Mouse (Mus musculus): ENCODE measurements around the gene Acrbp. TPM values are rescaled to one million over a fixed set of nuclear protein-coding genes. Genes with fewer than 3 reads are reported as not detected.

The Acrbp gene
- total RNA-seq, 1 experiment from 2014 or later = 8.3 TPM

- peak; percentile 41 for ATAC-seq (replicated peaks; ENCODE audit: insufficient number of reproducible peaks, low FRiP score, low TSS enrichment, poor library complexity, severe bottlenecking)
Observed at GRCm38 (mm10) chr6:125095391-125096278, 46.1 kb downstream of the Acrbp start, which contains the start of gene Chd4. Gene Chd4, plus strand, starts transcription at chr6:125095981.

DNA sequence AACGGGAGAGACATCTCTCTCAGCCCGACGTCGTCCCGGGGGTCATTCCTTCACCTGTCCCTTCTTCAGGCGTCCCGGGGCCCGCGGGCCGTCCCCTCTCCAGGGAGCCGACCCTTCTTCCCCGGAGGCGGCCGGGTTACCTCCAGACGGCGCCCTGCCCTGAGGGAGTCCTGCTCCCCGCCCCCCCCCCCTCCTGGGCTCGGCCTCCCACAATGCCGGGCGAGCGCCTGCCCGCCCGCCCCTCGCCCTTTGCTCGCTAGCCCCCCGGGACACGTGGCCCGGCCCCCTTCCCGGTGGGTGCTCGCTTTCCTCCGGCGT lies 46.7 kb downstream of the Acrbp start:
- ATAC-seq (replicated peaks; ENCODE audit: insufficient number of reproducible peaks, low FRiP score, low TSS enrichment, poor library complexity, severe bottlenecking) = no peak

GRCm38 (mm10) chr6:125096597-125097345 lies 47.3 kb downstream of the Acrbp start:
- ATAC-seq (replicated peaks; ENCODE audit: insufficient number of reproducible peaks, low FRiP score, low TSS enrichment, poor library complexity, severe bottlenecking) = no peak

DNA sequence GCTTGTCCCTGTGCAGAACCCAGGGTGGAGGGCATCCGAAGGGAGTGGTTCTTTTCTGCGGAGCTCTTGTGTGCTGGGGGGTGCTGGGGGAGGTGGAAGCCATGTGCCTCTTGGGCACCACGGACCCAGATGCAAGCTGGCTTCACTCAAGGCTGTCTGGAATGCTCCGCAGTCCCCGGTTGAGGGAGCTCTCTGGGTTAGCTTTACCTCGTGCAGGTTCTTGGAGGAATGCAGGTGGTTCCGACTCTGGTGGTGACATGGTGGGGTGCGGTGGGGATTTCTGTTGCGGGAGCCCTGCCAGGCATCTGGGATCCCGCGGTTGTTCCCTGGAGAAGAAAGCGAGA lies 47.8 kb downstream of the Acrbp start:
- ATAC-seq (replicated peaks; ENCODE audit: insufficient number of reproducible peaks, low FRiP score, low TSS enrichment, poor library complexity, severe bottlenecking) = no peak

DNA sequence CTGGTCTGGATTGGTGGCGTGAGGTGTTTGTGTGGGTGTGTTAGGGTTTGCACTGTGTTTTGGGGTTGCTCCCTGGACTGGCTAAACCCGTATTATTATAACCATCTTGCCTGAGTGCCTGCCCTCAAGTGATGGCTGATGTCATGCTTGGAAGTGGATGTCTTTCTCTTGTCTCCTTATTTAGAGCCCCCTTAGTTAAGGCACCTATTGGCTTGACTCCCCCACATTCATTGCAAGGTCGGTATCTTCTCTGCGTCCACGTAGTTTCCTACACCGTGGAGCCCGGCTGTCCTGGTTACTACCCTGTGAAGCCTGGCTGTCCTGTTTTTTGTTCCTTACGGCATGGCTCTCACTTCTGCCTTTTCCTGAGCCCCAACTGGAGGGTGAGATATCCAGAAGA lies 48.5 kb downstream of the Acrbp start:
- no peak for ATAC-seq (replicated peaks; ENCODE audit: insufficient number of reproducible peaks, low FRiP score, low TSS enrichment, poor library complexity, severe bottlenecking)

DNA sequence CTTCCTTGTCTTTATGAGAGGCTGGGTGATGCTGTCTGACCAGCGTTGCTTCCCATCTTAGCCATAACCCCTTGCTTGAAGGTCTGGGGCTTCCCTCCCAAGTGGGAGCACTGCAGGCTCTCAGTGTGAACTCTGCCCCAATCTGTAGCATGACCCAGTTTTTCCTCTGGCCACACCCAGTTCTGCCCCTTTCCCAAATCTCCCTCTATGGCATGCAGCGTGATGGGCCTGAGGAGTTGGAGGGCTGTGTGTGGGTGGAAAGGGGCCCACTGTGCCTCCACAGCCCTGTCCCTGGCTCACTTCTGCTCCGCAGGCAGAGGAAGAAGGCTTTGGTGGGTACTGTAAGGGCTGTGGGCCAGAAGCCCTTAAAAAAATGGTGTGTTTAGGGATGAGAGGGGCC lies 49.0 kb downstream of the Acrbp start:
- no peak for ATAC-seq (replicated peaks; ENCODE audit: insufficient number of reproducible peaks, low FRiP score, low TSS enrichment, poor library complexity, severe bottlenecking)

GRCm38 (mm10) chr6:125099421-125099971 lies 50.0 kb downstream of the Acrbp start:
- peak; percentile 32; the same call in 1 of the 2 replicates for ATAC-seq (replicated peaks; ENCODE audit: insufficient number of reproducible peaks, low FRiP score, low TSS enrichment, poor library complexity, severe bottlenecking)

DNA sequence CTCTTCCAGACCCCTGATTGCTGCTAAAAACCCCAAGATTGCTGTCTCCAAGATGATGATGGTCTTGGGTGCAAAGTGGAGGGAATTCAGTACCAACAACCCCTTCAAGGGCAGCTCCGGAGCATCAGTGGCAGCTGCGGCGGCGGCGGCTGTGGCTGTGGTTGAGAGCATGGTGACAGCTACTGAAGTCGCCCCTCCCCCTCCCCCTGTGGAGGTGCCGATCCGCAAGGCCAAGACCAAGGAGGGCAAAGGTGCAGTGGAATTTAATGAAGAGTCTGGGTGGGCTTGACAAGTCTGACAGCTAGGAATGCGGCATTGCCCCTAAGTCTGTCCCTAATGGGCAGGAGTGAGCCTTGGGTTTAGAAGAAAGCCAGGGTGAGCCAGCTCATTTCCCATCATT lies 52.0 kb downstream of the Acrbp start:
- ATAC-seq (replicated peaks; ENCODE audit: insufficient number of reproducible peaks, low FRiP score, low TSS enrichment, poor library complexity, severe bottlenecking) = no peak

DNA sequence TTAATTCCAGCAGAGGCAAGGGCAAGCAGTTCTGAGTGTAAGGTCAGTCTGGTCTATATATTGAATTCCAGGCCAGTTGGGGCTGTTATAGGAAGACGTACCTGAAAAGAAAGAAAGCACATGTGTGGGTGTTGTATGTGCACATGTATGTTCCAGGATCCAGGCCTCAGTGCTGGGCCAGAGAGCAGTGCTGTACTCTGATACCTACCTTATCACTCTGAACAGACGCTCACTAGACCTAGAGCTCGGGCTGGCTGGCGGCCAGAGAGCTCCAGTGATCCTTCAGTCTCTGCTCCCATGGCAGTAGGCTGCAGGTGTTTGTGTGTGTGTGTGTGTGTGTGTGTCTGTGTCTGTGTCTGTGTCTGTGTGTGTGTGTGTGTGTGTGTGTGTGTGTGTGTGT lies 54.7 kb downstream of the Acrbp start:
- ATAC-seq (replicated peaks; ENCODE audit: insufficient number of reproducible peaks, low FRiP score, low TSS enrichment, poor library complexity, severe bottlenecking) = no peak

DNA sequence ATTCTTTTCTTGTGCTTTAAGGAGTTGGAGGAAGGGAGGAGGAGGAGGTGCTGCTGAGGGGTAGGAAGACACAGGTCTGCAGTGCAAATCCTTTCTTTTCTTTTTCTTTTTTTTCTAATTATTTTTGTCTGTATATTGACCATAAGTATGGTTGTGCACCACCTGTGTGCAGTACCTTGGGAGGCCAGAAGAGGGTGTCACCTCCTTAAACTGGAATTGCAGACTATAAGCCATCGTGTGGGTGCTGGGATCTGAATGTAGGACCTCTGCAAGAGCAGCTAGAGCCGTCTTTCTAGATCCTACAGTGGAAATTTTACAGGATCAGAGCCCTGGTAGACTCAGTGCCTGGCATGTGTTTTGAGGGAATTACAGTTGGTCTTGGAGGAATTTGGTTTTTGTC lies 58.2 kb downstream of the Acrbp start:
- no peak for ATAC-seq (replicated peaks; ENCODE audit: insufficient number of reproducible peaks, low FRiP score, low TSS enrichment, poor library complexity, severe bottlenecking)

DNA sequence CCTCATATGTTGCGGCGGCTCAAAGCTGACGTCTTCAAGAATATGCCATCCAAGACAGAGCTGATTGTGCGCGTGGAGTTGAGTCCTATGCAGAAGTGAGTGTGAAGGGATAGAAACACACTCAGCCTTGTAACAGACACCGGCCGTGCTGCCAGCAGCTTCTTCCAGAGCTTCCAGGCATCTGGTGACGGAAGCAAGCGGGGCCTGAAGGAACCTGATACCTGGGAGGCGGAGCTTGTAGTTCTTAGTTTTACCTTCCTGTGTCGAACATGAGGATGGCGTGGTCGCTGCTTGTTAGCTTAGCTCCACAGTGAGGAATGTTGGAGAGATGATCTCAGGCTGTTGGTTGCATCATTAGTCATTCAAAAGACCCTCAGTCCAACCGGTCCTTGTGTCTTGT lies 59.9 kb downstream of the Acrbp start:
- ATAC-seq (replicated peaks; ENCODE audit: insufficient number of reproducible peaks, low FRiP score, low TSS enrichment, poor library complexity, severe bottlenecking) = no peak

- ATAC-seq (replicated peaks; ENCODE audit: insufficient number of reproducible peaks, low FRiP score, low TSS enrichment, poor library complexity, severe bottlenecking) = no peak
Observed at GRCm38 (mm10) chr6:125110927-125111326, 61.4 kb downstream of the Acrbp start.

DNA sequence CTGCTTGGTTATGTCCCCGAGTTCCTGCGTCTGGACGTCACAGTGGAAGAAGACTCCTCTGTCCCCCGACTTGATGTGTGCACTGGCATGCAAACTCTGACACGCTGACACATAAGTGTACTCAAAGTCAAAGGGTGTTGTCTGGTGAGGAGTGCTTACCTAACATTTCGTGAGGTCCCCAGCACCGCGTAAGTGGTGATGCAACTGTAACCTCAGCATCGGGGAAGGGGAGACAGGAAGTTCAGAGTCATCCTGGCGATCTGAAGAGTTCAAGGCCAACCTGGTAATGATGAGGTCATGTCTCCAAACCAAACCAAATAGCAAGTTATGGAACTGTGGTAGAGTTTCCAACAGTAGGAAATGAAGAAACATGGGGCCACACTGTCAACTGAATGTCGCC lies 63.1 kb downstream of the Acrbp start:
- ATAC-seq (replicated peaks; ENCODE audit: insufficient number of reproducible peaks, low FRiP score, low TSS enrichment, poor library complexity, severe bottlenecking) = 0 out of 2 replicates have a peak, but pooled peaks have one; percentile 28

Other genes with a start within 250 kb of the Acrbp start
- 8.2 to 11.2 TPM (median 10.4 TPM) in 3 replicates for gene Spsb2, start 241.0 kb upstream of the Acrbp start, total RNA-seq (2017)
- 71.9 to 103 TPM (median 88.6 TPM) in 3 replicates for gene Tpi1, start 235.4 kb upstream of the Acrbp start, total RNA-seq (2017)
- gene Usp5, start 220.2 kb upstream of the Acrbp start, total RNA-seq (2017) = 34.6 to 45.5 TPM (median 35.5 TPM) in 3 replicates
- 0.32 to 5.8 TPM in 2 of 3 replicates, not detected in the other for gene Cdca3, start 220.1 kb upstream of the Acrbp start, total RNA-seq (2017)
- gene Gnb3, start 209.4 kb upstream of the Acrbp start, total RNA-seq (2017) = 0.19 TPM in 1 of 3 replicates, not detected in the others
- gene P3h3, start 191.9 kb upstream of the Acrbp start, total RNA-seq (2017) = 0.39 TPM in 1 of 3 replicates, not detected in the others
- 0.38 TPM in 1 of 3 replicates, not detected in the others for gene Gpr162, start 185.7 kb upstream of the Acrbp start, total RNA-seq (2017)
- 3.1 to 5.2 TPM (median 4.0 TPM) in 3 replicates for gene Cd4, start 161.5 kb upstream of the Acrbp start, total RNA-seq (2017)
- gene Lag3, start 138.0 kb upstream of the Acrbp start, total RNA-seq (2017) = 0.68 TPM in 1 of 3 replicates, not detected in the others
- 89.3 to 145 TPM (median 115 TPM) in 3 replicates for gene Ptms, start 129.6 kb upstream of the Acrbp start, total RNA-seq (2017)
- 46.8 to 65.2 TPM (median 56.4 TPM) in 3 replicates for gene Mlf2, start 118.3 kb upstream of the Acrbp start, total RNA-seq (2017)
- 7.6 to 25.6 TPM (median 21.5 TPM) in 3 replicates for gene Cops7a, start 84.2 kb upstream of the Acrbp start, total RNA-seq (2017)
- not detected in 3 replicates for gene Pianp, start 53.0 kb upstream of the Acrbp start, total RNA-seq (2017)
- 26.0 to 44.7 TPM (median 28.6 TPM) in 3 replicates for gene Zfp384, start 40.5 kb upstream of the Acrbp start, total RNA-seq (2017)
- 118 to 132 TPM (median 119 TPM) in 3 replicates for gene Ing4, start 9.9 kb upstream of the Acrbp start, total RNA-seq (2017)
- gene Lpar5, start 18.2 kb downstream of the Acrbp start, total RNA-seq (2017) = 3.1 to 8.7 TPM (median 3.6 TPM) in 3 replicates
- 275 to 395 TPM (median 283 TPM) in 3 replicates for gene Chd4, start 46.3 kb downstream of the Acrbp start, total RNA-seq (2017)
- 15.9 to 23.8 TPM (median 23.2 TPM) in 3 replicates for gene Nop2, start 82.2 kb downstream of the Acrbp start, total RNA-seq (2017)
- gene Iffo1, start 95.6 kb downstream of the Acrbp start, total RNA-seq (2017) = 15.5 to 29.7 TPM (median 16.2 TPM) in 3 replicates
- 353 to 432 TPM (median 359 TPM) in 3 replicates for gene Gapdh, start 116.8 kb downstream of the Acrbp start, total RNA-seq (2017)
- 17.6 to 79.8 TPM (median 33.5 TPM) in 3 replicates for gene Ncapd2, start 142.0 kb downstream of the Acrbp start, total RNA-seq (2017)
- gene Mrpl51, start 142.1 kb downstream of the Acrbp start, total RNA-seq (2017) = 20.1 to 33.9 TPM (median 25.9 TPM) in 3 replicates
- gene Vamp1, start 165.9 kb downstream of the Acrbp start, total RNA-seq (2017) = 12.8 to 29.3 TPM (median 15.5 TPM) in 3 replicates
- 32.5 to 50.2 TPM (median 35.0 TPM) in 3 replicates for gene Tapbpl, start 182.2 kb downstream of the Acrbp start, total RNA-seq (2017)
- gene Cd27, start 187.3 kb downstream of the Acrbp start, total RNA-seq (2017) = 9.1 to 38.2 TPM (median 26.6 TPM) in 3 replicates
- gene Tuba3a, start 236.4 kb downstream of the Acrbp start, total RNA-seq (2017) = 0.78 TPM in 1 of 3 replicates, not detected in the others